Mouse (Mus musculus) G1E-ER4 (cell line): Measurements from ENCODE around the gene Rtf2. TPM values are rescaled to one million over a fixed set of nuclear protein-coding genes. Genes with fewer than 3 reads are reported as not detected.

ENCODE experiments used
- GATA1 ChIP-seq: IDR thresholded peaks from one replicate; pipeline ENCODE4 v1.8.0; 2012; ENCODE audit warnings: low read length, inconsistent platforms
- polyA plus RNA-seq: library from polyadenylated mRNA; stranded (reverse); fragments of >175 nt; gene quantifications from 2 replicates; pipeline ENCODE4 v1.2.3, GENCODE M21; 2012

Rtf2 gene
- polyA plus RNA-seq, 1 experiment: 16.3 TPM

DNA sequence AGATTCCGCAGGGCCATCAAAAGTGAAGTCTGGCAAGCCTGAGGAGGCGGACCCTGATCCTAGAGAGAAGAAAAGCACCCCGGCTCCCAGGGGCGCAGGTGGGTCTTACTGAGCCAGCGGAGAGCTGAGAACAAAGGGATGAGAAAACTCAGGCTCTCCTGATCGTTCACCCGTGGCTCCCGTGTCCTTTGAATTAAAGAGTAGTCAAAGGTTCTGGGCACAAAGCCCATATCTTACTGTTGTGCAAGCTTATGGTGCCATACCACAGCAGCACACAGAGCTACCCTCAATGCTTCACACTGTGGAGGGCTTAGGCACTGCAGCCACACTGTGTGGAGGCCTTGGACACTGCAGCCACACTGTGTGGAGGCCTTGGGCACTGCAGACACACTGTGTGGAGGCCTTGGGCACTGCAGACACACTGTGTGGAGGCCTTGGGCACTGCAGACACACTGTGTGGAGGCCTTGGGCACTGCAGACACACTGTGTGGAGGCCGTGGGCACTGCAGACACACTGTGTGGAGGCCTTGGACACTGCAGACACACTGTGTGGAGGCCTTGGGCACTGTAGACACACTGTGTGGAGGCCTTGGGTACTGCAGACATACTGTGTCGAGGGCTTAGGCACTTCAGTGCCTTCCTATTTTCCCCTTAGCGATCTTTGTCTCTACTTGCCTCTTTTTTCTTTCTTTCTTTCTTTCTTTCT is 26.2 kb downstream of the Rtf2 start:
- no peak for TF ChIP-seq GATA1

DNA sequence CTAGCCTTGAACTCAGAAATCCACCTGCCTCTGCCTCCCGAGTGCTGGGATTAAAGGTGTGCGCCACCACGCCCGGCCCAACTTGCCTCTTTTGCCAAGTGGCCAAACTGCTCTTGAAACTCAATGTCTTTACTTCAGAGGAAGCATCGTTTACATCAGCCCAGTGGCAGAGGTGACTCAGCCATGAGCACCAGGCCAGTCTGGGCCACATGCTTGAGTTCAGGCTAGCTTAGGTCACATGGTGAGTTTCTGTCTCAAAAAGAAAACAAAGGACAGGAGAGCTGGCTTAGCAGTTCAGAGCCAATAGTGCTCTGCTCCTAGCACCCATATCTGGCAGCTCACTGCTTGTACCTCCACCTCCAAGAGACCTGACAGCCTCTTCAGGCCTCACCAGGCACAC is 26.9 kb downstream of the Rtf2 start:
- TF ChIP-seq GATA1: no peak

DNA sequence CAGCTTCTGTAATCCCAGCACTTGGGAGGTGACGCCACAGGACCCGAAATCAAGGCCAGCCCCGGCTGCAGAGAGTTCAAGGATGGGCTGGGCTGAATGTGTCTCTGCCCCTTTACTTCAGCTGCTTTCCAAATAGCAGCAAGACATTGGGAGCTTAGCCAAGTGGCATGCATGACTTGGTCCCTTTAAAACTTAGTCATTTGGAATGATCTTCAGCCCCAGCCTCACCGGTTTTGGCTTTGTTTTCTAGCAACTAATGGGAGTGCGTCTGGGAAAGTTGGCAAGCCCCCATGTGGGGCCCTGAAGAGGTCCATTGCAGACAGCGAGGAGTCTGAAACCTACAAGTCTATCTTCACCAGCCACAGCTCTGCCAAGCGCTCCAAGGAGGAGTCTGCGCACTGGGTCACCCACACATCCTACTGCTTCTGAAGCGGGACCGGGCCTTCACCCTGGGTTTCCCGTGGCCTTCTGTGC is 28.0 kb downstream of the Rtf2 start:
- TF ChIP-seq GATA1: no peak

DNA sequence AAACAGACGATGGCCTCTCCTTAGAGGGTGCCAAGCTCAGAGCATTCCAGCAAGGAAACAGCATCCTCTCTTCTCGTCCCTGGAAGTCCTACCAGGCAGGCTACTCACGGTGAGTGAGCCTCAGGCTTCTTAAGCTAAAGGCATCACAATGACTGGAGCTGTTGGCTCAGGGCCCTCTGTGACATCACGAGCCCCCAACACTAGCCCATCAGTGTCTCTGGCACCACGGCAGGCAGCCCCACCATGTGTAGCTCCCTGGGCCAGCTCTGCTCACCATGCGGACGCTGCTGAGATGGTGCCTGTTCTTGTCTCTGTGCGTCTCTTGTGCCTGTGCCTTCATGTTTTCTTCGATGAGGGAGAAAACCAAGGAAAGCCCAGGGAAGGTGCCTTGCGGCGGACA is 32.0 kb downstream of the Rtf2 start, which contains the start of gene Fam209:
TSS of gene Fam209 (plus strand) at position 203 of the 400 bp plus-strand sequence.
- no peak for TF ChIP-seq GATA1

DNA sequence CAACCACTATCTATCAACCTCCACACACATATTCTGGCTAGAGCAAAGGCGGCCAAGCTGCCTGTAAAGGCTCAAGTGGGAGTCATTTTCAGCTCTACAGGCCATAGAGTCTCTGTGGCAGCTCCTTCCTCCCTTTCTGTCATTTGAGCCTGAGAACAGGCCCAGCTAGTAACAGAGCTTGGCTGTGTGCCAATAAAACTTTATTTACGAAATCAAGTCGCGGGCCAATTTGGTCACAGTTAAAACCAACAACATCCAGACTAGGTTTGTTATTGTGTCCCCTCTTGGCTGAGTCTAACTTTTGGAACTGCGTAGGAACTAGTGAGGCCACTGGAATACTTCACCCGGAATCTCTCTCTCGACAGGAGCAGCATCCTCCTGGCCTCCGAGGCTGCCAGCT is 33.2 kb downstream of the Rtf2 start:
- no peak for TF ChIP-seq GATA1

DNA sequence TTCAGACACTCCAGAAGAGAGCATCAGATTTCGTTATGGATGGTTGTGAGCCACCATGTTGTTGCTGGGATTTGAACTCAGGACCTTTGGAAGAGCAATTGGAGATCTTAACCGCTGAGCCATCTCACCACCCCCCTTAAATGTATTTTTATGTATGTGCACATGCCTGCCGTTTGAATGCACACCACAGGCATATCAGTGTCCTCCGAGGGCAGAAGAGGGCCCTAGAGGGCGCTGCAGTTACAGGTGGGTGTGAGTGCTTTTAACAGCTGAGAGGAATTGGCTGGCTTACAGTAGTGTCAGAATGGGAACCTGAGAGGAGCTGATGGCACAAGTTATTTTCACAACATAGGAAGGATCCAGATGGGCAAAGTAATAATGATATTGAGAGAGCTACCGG is 34.6 kb downstream of the Rtf2 start:
- TF ChIP-seq GATA1: no peak

DNA sequence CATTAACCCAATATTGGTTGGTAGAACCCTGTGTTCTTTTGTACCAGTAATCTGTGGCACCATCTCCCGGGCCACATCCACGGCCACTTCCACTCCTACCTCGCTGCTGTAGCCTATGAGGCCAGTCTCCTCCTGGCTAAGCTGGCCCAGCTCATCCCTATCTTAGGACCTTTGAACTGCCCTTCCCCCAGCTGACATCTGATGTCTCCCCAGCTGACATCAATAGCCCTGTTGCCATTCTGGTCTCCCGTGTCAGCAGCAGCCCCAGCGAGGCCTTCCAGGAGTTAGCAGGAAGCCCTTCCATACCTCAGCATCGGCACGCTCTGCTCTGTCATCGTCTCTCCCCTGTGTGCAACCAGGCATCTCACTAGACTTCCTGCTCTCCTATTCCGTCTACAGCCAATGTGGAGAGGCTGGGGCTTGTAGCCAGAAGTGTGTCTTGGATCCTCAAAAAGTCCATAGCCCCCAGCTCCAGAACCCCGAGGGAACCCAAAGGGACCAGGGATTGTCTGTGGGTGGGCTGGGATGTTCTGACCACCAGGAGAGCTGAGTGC is 36.4 kb downstream of the Rtf2 start:
- no peak for TF ChIP-seq GATA1

DNA sequence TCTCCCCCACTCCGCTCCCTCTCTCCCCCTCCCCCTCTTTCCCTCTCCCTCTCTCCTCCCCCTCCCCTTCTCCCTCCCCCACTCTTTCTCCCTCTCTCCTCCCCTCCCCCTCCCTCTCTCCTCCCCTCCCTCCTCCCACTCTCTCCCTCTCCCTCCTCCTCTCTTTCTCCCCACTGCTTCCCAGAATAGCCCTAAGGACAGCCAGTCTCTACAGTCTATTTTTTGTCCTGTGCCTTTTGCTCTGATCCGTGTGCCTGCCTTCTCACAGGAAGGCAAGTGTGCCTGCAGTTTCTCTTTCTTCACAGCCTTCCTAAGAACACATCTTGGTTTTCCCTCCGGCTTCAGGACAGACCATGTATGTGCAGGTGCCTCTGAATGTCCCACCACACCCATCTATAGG is 37.0 kb downstream of the Rtf2 start:
- no peak for TF ChIP-seq GATA1

DNA sequence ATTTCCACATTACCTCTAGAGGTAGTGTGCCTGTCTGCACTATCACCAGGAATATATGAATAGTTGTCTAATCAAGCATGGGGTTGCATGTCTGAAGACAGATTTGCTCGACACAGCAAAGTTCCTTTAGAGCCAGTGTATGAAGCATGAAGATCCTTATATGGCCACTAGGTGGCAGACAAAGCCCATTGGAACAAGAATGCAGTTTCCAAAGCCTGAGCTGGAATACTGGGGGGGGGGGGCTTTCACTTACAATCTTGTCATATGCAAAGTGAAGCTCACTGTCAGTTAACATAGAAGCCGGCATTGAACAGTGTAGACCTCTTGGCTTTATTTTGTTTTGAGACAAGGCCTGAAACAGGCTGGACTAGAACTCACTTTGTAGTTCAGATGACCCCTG is 37.5 kb downstream of the Rtf2 start:
- no peak for TF ChIP-seq GATA1

DNA sequence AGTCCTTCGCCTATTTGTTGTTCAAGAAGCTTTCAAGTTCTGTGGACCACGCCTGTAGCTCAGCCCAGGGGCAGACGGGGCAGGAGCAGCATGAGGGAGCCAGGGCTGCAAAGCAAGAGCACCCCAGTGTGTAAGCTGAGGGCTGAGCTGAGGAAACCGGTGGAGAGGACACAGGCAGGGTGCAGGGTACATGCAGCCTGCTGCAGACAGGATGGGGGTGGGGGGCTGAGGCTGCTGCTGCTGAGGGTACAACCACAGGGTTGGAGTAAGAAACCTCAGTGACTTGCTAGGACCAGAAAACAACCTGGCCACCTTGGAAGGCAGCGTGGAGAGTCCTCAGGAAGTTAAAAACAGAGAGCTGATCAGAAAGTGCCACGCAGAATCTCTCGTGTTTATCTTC is 39.9 kb downstream of the Rtf2 start:
- TF ChIP-seq GATA1: no peak

DNA sequence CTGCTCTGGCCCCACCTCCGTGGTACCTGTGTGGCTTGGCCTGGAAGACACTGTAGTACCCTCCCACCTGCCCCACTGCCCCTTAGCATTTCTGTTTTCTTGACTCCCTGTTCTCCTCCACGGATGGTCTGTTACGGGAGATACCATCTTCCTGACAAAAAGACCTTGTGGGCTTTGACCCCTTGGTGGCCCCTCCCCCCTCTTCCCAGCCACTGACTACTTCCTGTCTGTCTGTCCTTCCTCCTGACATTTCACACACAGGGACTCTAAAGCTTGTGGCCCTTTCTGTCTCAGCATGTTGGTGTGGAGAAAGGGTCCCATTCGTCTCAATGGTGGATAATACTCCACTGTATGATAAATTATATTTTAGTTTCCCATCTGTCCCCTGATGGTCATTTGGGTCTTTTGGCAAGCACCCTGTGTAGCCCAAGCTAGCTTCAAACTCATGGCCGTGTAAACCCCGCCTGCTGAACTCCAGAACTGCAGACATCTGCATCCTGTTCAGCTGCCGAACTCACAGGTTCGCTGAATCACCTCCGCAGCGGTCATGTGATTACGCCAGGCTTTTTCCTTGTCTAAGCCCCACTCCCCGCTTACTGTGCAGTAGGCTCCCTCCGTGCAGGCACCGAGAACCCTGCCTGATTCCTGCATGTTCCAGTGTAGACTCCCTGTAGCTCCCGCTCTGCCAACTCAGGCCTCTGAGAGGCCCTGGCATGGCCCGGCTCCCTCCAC is 41.5 kb downstream of the Rtf2 start:
- TF ChIP-seq GATA1: no peak

DNA sequence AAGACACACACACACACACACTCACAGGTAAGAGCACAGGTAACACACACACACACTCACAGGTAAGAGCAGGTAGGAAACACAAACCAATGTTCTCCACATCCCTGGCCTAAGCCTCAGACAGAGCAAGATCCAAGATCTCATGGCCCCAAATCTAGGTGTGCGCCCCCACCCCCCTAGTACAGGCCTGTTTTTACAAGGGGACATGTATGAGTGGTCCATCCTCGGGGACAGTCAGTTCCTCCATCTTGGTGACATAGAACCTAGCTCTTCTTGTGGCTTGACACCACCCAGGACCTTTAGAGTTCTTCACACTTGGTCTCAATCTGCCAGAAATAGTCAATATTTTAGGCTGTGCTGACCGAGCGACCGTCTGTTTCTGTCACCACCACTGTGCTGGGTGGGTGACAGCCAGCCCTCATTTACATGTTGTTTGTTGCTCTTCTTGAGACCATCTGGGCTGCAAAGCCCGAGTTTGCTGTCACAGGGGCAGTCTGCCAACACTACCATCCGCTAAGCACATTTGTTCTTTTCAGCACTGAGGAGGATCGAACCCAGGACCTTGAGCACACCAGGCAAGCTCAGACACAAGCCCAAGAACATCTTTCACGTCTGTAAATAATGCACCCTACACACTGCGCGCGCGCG is 43.5 kb downstream of the Rtf2 start:
- no peak for TF ChIP-seq GATA1

DNA sequence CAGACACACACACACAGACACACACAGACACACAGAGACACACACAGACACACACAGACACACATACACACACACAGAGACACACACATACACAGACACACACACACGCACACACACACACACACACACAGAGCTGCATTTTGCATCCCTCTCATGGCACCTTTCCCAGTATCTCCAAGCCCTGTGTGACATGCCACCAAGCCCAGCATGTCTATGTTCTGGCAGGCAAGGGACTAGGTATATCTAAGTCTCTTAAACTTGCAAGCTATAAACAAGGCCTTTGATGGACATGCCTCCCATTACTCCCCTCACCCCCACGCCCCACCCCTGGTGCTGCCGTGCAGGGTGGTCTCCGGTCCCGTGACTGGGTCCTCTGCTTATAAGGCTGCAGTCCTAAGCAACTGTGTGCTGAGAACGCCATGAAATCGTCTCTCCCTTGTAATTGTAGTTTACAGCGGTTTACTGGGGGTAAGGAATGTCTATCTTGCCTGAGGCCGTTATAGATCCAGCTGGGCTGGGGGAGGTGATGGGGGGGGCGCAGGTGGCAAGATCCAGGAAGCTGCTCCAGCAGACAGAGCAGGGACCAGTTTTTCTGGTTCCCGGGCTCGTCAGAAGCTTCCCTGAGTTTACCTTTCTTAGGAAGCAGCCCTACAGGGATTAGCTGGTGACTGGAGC is 44.5 kb downstream of the Rtf2 start:
- TF ChIP-seq GATA1: no peak

DNA sequence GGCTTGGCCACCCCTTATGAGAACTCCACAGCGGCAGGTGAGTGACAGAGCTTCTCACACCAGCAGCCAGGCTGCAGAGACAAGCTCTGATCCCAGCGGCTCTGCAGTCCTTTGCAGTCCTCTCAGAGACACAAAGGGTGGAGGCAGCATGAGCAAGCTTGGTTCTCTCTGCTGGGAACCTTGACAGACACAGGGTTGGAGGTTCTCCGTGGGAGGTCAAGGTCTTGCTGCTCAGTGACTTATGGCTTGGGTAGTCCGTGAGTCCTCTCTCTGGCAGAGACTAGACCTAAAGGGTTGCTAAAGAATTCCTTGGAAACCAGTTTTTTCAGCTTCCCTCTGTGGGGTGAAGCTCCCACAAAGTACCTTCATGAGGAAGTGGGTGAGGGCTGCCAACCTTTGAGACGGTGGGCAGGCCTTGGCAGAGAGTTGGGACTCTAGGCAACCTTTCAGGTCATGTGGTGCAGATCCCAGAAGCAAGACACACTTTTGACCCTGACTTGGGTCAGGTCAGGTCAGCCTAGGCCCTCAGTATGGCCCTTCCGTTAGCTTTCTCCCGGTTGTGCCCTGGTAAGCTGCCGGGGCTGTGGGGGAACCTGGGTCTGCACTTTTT is 56.5 kb downstream of the Rtf2 start:
- TF ChIP-seq GATA1: no peak

DNA sequence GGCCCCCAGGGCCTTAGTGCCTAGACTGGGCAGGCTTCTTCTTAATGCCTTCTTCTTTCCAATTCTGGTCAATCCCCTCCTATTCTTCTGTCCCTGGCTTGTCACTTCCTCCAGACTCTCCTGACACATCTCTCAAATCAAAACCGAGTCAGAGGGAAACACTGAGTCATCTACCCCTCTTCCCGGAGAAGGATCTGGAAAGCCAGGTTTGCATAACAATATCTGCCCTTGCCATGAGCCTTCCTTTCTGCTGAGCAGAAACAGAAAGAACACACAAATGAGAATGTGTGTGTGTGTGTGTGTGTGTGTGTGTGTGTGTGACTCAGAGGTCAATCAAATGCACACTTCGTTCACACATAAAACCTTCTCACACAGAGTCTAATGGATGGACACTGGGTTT is 58.5 kb downstream of the Rtf2 start:
- TF ChIP-seq GATA1: no peak

DNA sequence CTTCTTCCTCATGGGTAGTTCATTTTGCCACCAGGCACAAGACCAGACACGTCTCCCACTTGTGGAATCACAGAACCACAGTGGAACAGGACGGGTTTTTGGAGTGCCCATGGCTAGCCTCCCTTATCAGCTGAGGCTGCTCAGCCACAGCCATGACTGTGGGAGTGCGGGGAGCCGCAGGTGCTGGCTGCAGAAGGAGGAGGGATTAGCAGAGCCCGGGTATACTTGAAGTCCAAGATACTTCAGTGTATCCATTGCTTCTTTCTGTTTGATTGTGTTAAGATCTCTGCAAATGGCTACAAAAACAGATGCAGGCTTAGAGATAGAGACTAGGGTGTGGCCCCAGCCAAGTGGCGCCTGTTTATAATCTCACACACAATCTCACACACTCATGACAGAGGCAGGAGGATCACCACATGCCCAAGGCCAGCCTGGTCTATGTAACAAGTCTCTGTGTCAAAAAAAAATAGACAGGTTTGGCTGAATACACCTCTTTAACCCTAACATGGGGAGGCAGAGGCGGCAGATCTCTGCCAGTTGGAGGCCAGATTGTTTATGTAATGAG is 60.5 kb downstream of the Rtf2 start:
- TF ChIP-seq GATA1: no peak
